Mouse (Mus musculus): ENCODE results near the gene Mpp3.

DNA sequence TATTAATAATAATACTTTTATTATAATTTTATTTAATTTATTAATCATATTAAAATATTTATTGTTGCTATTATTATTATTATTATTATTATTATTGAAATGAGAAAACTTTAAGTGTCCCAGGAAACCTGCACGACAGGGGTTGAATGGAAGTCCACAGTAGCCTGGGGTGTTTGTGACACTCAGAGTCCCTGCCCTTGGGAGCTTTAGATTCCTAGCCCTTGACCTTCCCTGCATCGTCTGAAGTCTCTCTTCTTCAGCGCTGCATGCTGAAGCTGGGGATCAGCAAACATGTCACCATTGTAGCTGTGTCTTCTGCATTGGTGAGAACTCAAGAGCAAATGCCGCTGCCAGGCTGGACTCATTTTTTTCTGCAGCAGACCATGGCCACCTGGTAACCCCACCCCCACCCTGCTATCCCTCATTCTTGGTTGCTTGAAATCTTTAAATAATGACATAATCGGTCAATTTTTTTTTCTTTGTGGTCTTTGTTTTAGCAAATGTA lies 7.2 kb upstream of the Mpp3 start:
- no peak for TF ChIP-seq CTCF (IDR thresholded peaks at IDR 0.05; ENCODE audit: low read depth)
- no peak for TF ChIP-seq EP300 (IDR thresholded peaks at IDR 0.05; ENCODE audit: low read depth)
